Mouse (Mus musculus): ENCODE results near the gene Vmn1r91.
"Not testable (repeated sequence)": the region's sequence is repeated elsewhere in the genome, so short reads cannot be mapped to it uniquely, and the experiment has no call there.

Gene Vmn1r91

GRCm38 (mm10) chr7:20099380-20099779, at the start of gene Vmn1r91:
Gene Vmn1r91 (plus strand): TSS chr7:20099680.
- not testable (repeated sequence) for DNase-seq

- not testable (repeated sequence) for DNase-seq
Observed at GRCm38 (mm10) chr7:20064100-20064499, 35.4 kb upstream of the Vmn1r91 start.

- not testable (repeated sequence) for DNase-seq
Observed at GRCm38 (mm10) chr7:20078118-20078517, 21.4 kb upstream of the Vmn1r91 start.

GRCm38 (mm10) chr7:20122479-20122878, 23.0 kb downstream of the Vmn1r91 start, which contains the start of gene Gm16442:
Gene Gm16442 (minus strand): TSS chr7:20122579.
- DNase-seq: not testable (repeated sequence)

- not testable (repeated sequence) for DNase-seq
Observed at GRCm38 (mm10) chr7:20138988-20139387, 39.5 kb downstream of the Vmn1r91 start, which contains the start of gene Vmn1r93. Gene Vmn1r93 (minus strand): TSS chr7:20139088.

All from right cerebral cortex, postnatal 4 days (tissue).